Mouse (Mus musculus): ENCODE results near the gene Olfr510.
"Not testable (repeated sequence)": the region's sequence is repeated elsewhere in the genome, so short reads cannot be mapped to it uniquely, and the experiment has no call there.

Olfr510 gene

DNA sequence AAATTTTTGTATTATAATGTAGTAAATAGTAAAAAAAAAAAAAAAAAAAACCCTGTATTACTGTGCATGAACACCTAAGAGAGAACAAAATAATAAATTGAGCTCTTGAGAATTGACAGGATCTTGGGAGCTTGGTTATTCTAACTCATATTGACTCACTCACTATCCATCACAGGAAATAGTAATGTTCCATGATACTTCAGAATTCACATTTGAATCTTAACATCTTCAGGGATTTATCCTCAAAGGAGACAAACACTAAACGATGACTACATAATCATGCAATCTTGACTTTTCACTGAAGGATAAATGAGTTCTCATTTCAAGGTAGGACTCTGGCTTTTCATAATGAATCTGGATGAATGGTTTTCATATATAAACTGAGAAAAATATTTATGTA lies at the start of gene Olfr510:
Gene Olfr510 (plus strand): TSS at position 301 of the 400 bp plus-strand sequence.
- no peak for DNase-seq

DNA sequence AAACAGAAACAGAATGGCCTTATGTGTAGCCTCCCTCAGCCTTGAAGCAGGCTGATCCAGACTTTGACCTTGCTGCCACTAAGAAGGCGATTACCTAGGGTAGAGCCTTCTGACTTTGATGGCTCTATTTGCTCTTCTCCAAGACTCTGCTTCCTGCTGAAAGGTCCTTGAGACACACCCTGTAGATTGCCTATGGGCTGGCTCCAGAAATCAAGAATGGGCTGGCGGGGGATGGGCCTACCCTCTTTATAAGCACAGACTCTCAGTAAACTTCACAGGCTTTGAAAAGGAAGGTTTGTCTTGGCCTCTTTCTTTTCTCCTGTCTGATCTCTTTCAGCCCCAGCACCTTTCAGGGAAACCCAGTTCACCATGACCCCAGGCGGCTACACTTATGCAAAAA lies 49.4 kb upstream of the Olfr510 start:
- DNase-seq = not testable (repeated sequence)

DNA sequence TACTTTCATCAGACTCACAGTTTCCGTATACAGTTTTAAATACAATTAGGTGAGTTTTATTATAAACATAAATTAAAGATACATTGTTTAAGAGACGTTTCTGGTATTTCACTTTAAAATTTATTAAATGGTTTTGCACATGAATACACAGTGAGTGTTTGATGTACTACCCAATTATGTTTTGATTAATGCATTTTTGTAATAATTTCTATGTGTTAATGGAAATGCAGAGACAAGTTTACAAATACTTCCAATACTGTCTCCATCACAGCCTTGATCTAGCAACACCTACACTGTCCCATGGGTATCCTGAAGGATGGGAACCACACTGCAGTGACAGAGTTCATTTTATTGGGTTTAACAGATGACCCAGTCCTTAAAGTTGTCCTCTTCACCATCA lies 44.7 kb upstream of the Olfr510 start, which contains the start of gene Olfr507:
Gene Olfr507 (plus strand): TSS at position 301 of the 400 bp plus-strand sequence.
- no peak for DNase-seq

DNA sequence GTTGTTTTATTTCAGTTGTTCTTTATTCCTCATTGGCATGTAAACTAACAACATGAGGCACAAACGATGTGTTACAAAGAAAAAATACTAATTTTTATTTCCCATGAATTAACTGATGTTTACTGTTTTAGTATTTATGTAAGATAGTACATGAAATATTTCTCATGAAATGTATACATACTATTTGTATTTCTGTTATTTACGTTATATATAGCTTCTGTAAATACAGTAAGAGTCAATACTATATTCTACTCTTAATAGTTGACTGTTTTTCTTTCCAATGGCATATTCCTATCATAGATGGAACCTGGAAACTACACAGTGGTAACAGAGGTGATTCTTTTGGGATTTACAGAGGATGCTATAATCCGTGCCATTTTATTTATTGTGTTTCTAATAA lies 36.5 kb upstream of the Olfr510 start, which contains the start of gene Olfr508:
Gene Olfr508 (plus strand): TSS at position 301 of the 400 bp plus-strand sequence.
- DNase-seq = no peak

DNA sequence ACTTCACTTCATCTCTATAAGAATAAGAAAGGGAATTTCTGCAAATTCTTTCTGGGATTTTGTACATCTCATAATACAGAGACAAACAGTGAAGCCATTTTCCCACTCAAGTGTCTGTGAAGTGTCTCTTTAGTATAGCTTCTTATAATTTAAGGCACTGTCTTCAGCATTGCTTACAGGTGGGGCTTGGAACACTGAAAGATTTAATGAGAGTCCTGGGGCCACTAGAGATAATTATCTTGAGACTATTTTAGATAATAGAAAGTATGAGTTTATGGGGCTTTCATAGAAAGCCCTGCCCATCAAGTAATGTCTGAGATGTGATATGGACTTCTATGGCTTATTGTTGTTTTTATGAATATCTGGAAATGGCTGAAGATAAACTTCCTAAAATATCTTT lies 14.4 kb upstream of the Olfr510 start, which contains the start of gene Olfr509:
Gene Olfr509 (minus strand): TSS at position 101 of the 400 bp plus-strand sequence.
- DNase-seq = no peak

DNA sequence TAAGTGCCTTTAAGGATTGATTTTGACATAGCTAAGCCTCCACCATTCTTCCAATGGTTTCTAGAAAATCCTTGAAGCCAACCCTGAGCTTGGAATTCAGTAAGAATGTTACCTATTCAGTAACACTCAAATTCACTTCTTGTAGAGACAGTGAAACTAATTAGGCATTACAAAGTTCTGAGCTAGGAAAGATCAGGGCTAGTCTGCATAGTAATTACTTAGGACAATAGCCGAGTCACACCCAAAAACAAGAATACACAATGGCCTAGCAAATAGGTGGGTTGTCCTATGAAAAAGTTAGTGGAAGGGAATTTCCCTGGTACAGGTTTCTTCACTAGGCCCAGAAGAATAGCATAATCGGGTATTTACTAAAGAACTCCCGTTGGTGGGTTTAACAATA lies 3.8 kb upstream of the Olfr510 start:
- DNase-seq = no peak

DNA sequence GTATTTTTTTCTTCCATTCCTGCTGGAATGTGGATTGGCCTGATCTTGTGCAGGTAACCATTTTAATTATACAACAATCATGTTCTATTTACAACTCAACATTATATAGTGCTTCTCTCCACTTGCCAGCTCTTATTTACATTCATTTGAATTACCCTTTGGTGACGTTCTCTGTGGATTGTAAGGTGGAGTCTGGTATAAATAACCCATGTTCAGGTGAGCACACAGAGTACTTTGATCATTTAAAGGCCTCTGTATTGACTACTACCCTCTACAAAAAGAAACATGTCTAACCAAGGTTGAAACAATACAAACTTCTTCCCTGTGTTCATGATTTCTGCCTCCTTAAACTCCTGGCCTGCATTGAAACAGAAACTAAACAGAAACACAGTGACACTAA lies 4.8 kb downstream of the Olfr510 start:
- no peak for DNase-seq

DNA sequence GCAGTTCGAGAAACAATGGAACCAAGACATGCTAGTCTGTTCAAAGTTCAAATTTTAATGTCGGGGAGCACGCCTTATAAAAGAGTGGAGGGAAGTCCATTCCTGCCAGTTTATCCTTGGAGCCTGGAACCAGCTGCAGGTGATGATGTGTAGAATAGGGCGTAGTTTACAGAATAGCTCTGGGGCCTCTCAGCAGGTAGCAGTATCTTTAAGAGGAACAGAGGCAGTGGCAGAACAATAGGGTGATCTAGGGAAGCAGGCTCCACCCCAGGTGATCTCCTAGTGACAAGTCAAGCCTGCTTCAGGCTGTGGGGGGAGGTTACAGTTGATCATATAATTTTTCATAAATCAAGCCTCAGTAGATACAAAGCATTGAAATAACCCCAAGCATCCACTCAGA lies 12.7 kb downstream of the Olfr510 start:
- DNase-seq = no peak

DNA sequence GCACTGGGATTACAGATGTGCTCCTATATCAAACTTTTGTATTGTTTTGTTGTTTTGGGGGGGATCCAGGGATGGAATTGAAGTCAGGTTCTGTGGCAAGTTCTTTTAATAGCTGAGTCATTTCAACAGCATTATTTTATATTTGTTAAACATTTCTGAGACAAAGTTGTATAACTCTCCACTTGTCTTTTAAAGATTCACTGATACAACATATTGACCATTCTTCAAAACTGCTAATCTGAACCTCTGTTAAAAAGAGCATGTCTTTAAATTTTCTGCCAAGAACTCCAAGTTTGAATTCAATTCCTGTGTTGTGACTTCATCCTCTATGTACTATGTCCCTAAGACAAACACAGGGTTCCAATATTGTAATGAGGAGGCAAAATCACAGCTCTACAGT lies 46.8 kb downstream of the Olfr510 start, which contains the start of gene Olfr512:
Gene Olfr512 (plus strand): TSS at position 301 of the 400 bp plus-strand sequence.
- no peak for DNase-seq

All from cerebellum, adult 9-11 months (tissue).